Mouse (Mus musculus) naive thymus-derived CD4-positive, alpha-beta T cell, adult 5 months (primary cell): ENCODE results near the gene Cyp4f18. TPM values are rescaled to one million over a fixed set of nuclear protein-coding genes. Genes with fewer than 3 reads are reported as not detected.

ENCODE experiments used
- polyA plus RNA-seq: library from polyadenylated mRNA; unstranded; fragments of 100-300 nt; shearing (Covaris generic); gene quantifications from one replicate; pipeline ENCODE4 v1.2.1, GENCODE M21; 2017

Cyp4f18 gene
- polyA plus RNA-seq: not detected

GRCm38 (mm10) chr8:72009473-72009872, at the start of gene Cyp4f18:
TSS of gene Cyp4f18 (minus strand) at chr8:72009626.

GRCm38 (mm10) chr8:72040918-72041317, 31.5 kb upstream of the Cyp4f18 start, which contains the start of gene Olfr372:
TSS of gene Olfr372 (plus strand) at chr8:72041218.

GRCm38 (mm10) chr8:71950482-71951221, 58.8 kb downstream of the Cyp4f18 start, which contains the start of gene Zfp961:
TSS of gene Zfp961 (plus strand) at chr8:71951038.

Other genes with a start within 250 kb of the Cyp4f18 start
- 4.5 TPM for gene Zfp709, start 127.6 kb downstream of the Cyp4f18 start, polyA plus RNA-seq
- gene Zfp882, start 101.0 kb downstream of the Cyp4f18 start, polyA plus RNA-seq: 3.2 TPM
- 6.8 TPM for gene Zfp617, start 101.0 kb downstream of the Cyp4f18 start, polyA plus RNA-seq
- gene Zfp961, start 58.6 kb downstream of the Cyp4f18 start, polyA plus RNA-seq: 6.3 TPM
- not detected for gene Olfr372, start 31.6 kb upstream of the Cyp4f18 start, polyA plus RNA-seq
- gene Olfr373, start 73.6 kb upstream of the Cyp4f18 start, polyA plus RNA-seq: 0.40 TPM
- 0.15 TPM for gene Olfr374, start 97.4 kb upstream of the Cyp4f18 start, polyA plus RNA-seq
- 501 TPM for gene Tpm4, start 125.3 kb upstream of the Cyp4f18 start, polyA plus RNA-seq
- gene Rab8a, start 151.6 kb upstream of the Cyp4f18 start, polyA plus RNA-seq: 163 TPM
- gene Hsh2d, start 180.0 kb upstream of the Cyp4f18 start, polyA plus RNA-seq: 13.2 TPM
- not detected for gene Cib3, start 203.2 kb upstream of the Cyp4f18 start, polyA plus RNA-seq
- not detected for gene Gm11034, start 204.0 kb upstream of the Cyp4f18 start, polyA plus RNA-seq
- 94.0 TPM for gene Fam32a, start 210.1 kb upstream of the Cyp4f18 start, polyA plus RNA-seq
- 157 TPM for gene Ap1m1, start 230.4 kb upstream of the Cyp4f18 start, polyA plus RNA-seq